In genomic region chr2:157799533-157799932, GRCm38 (mm10) we compare ENCODE assay signal across 19 mouse cellular contexts.
DNase-seq lines count a peak whose midpoint lies in the region; TF ChIP-seq lines count a peak whose summit lies in the region.
"Had no signal": no experiment of that assay in that cellular context is flagged by ENCODE, and none has a peak within 500 bp of the region (broad histone marks: within the 10 kb centered on the region; RNA-seq: fewer than 3 reads in every experiment).

No protein-coding gene starts in this region.

- no peak for TF ChIP-seq CTCF in left cerebral cortex, adult 2 months (IDR thresholded peaks at IDR 0.05)

- H3K4me3 ChIP-seq in left cerebral cortex, adult 2 months, result no peak overlapping the region
- H3K4me3 ChIP-seq: embryonic facial prominence, embryonic 15.5 days; erythroblast, embryonic 14.5 days; heart, adult 2 months; heart, embryonic 15.5 days; hindbrain, embryonic 15.5 days had no signal

- peak; percentile 66 for DNase-seq in heart, adult 11 months
- no peak for DNase-seq in heart, postnatal 36 days
- DNase-seq in left cerebral cortex, adult 2 months (ENCODE audit: extremely low spot score in 1 of 2, low spot score in 2 of 2), result no peak
- DNase-seq in left cerebral cortex, adult 11 months (ENCODE audit: low spot score), result no peak
- DNase-seq in right cerebral cortex, adult 18-20 months, result peak; percentile 43
- no peak for DNase-seq in right cerebral cortex, postnatal 25 days
- DNase-seq in kidney, postnatal 4 days, result no peak
- DNase-seq: adrenal gland, adult 2 months; adrenal gland, postnatal 25 days; cerebellum, adult 18-20 months; cerebellum, adult 9-11 months; cerebellum, postnatal 36 days; gastrocnemius, postnatal 10 days; heart, adult 2 months; heart, postnatal 14 days had no signal

- H3K27ac ChIP-seq in left cerebral cortex, adult 2 months, result peak overlapping the region; percentile 15; the same call in 1 of the 2 replicates
- H3K27ac ChIP-seq: embryonic facial prominence, embryonic 15.5 days; heart, adult 2 months; heart, embryonic 15.5 days had no signal

- intact Hi-C loops in heart, postnatal 36 days (cut with DNase I), result no loop called here
- intact Hi-C loops in left cerebral cortex, adult 2 months (cut with DNase I), result no loop called here

Comparison
In these comparisons a context has a peak if more than half of its experiments do, and no peak if none do; other contexts are left out.
1. DNase-seq: peak in heart, adult 11 months (single experiment) and right cerebral cortex, adult 18-20 months (single experiment); none in heart, postnatal 36 days (0 of 2), left cerebral cortex, adult 2 months (0 of 2), left cerebral cortex, adult 11 months (single experiment), right cerebral cortex, postnatal 25 days (single experiment) and kidney, postnatal 4 days (0 of 2).